Mouse (Mus musculus) cerebellum, adult 2 months (tissue): ENCODE data around the gene Fbxl13.

Experiments
- CTCF ChIP-seq: fragments of 200-500 bp; IDR thresholded peaks from 2 replicates; pipeline ENCODE4 v1.5.1; 2011; ENCODE audit warnings: low read depth, mild to moderate bottlenecking, control low read depth, low read length, moderate library complexity, borderline replicate concordance; ENCODE audit not compliant: insufficient read depth
- POLR2A ChIP-seq: fragments of 200-500 bp; IDR thresholded peaks from 2 replicates; pipeline ENCODE4 v1.6.1; 2011; ENCODE audit warnings: low read length, control low read depth, borderline replicate concordance; ENCODE audit not compliant: insufficient read depth

- TF ChIP-seq POLR2A (no peak), CTCF (no peak)
These were observed 12.6 kb upstream of the Fbxl13 start for GRCm38 (mm10) chr5:21658038-21658437.
